Mouse (Mus musculus): Measurements from ENCODE around the gene Rbm47. TPM values are rescaled to one million over a fixed set of nuclear protein-coding genes. Genes with fewer than 3 reads are reported as not detected.

Gene Rbm47
- polyA plus RNA-seq, 1 experiment from 2014 or later = 41.5 TPM

DNA sequence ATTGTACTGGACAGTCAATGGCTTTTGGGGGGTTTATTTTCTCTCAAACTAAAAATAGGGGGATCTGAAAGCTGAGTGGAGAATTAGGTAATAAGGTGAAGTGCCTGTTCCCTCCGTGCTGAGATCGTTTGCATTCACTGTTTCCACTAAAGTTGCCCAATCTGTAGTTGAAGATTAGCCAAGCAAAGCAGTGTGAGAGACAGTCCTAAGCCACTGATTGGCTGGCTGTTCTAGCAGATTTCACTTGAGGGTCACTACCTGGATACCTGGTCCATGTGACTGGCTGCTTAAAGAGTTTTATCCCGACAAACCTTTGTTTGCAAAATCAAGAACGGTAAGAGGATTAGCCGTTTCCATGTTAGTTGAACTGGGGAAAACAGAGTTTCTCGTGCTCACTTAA is 58.7 kb downstream of the Rbm47 start:
- no peak overlapping the region for H3K4me3 ChIP-seq (ENCODE audit: low read depth, low read length)
- H3K4me1 ChIP-seq (ENCODE audit: insufficient read depth, low read depth, low read length) = peaks cover 3% of the 10 kb centered on the region; the same call in 1 of the 2 replicates
- DNase-seq (ENCODE audit: low spot score) = peak; percentile 91
- ATAC-seq = peak; percentile 94
- no peaks in the 10 kb centered on the region for H3K36me3 ChIP-seq (ENCODE audit: insufficient read depth, low read length)
- 0 out of 2 replicates have a peak overlapping the region, but pooled peaks have one; percentile 17 for H3K4me2 ChIP-seq (replicated peaks; ENCODE audit: low read depth, low read length)
- peak; percentile 84 for TF ChIP-seq EP300 (IDR thresholded peaks at IDR 0.05)
- no peak for TF ChIP-seq CTCF (IDR thresholded peaks at IDR 0.05)
- H3K27me3 ChIP-seq (replicated peaks; ENCODE audit: insufficient read depth, low read length) = no peaks in the 10 kb centered on the region
- 45% methylated on average over 6 of the region's 6 CpGs for WGBS
- no peaks in the 10 kb centered on the region for H3K9me3 ChIP-seq (ENCODE audit: low read length)
- no peak overlapping the region for H3K9ac ChIP-seq (replicated peaks; ENCODE audit: low read depth)
- peak overlapping the region; percentile 85 for H3K27ac ChIP-seq (ENCODE audit: low read length)

- peak overlapping the region; percentile 70 for H3K27ac ChIP-seq (ENCODE audit: low read length)
- ATAC-seq = peak; percentile 66
- no peaks in the 10 kb centered on the region for H3K36me3 ChIP-seq (ENCODE audit: insufficient read depth, low read length)
- WGBS = 38% methylated on average over 8 of the region's 8 CpGs
- H3K4me1 ChIP-seq (ENCODE audit: insufficient read depth, low read depth, low read length) = peaks cover 3% of the 10 kb centered on the region; the same call in 1 of the 2 replicates
- peak; percentile 79 for DNase-seq (ENCODE audit: low spot score)
- no peak overlapping the region for H3K4me2 ChIP-seq (replicated peaks; ENCODE audit: low read depth, low read length)
- no peak overlapping the region for H3K9ac ChIP-seq (replicated peaks; ENCODE audit: low read depth)
- H3K27me3 ChIP-seq (replicated peaks; ENCODE audit: insufficient read depth, low read length) = no peaks in the 10 kb centered on the region
- TF ChIP-seq EP300 (IDR thresholded peaks at IDR 0.05) (no peak), CTCF (IDR thresholded peaks at IDR 0.05) (no peak)
- H3K4me3 ChIP-seq (ENCODE audit: low read depth, low read length) = no peak overlapping the region
- no peaks in the 10 kb centered on the region for H3K9me3 ChIP-seq (ENCODE audit: low read length)
Measured at GRCm38 (mm10) chr5:66112059-66112458, 60.9 kb downstream of the Rbm47 start.

DNA sequence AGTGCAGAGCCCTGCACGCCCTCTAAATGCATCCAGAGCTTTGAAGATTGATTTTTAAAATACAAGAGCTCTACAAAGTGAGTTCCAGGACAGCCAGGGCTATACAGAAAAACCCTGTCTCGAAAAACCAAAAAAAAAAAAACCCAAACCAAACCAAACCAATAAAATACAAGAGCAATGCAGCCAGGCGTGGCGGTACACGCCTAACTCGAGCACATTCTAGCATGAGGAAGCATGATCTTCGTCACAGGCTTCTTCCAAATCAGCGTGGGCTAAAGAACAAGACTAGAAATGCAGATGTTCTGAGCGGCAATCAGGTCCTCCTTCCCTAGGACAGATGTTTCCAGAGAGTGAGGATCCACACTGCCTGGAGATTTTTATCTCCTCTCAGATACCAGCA is 66.5 kb downstream of the Rbm47 start:
- H3K9me3 ChIP-seq (ENCODE audit: low read length) = no peaks in the 10 kb centered on the region
- H3K27ac ChIP-seq (ENCODE audit: low read length) = peak overlapping the region; percentile 77
- WGBS = 53% methylated on average over 9 of the region's 9 CpGs
- H3K27me3 ChIP-seq (replicated peaks; ENCODE audit: insufficient read depth, low read length) = no peaks in the 10 kb centered on the region
- H3K36me3 ChIP-seq (ENCODE audit: insufficient read depth, low read length) = no peaks in the 10 kb centered on the region
- no peak overlapping the region for H3K9ac ChIP-seq (replicated peaks; ENCODE audit: low read depth)
- DNase-seq (ENCODE audit: low spot score) (no peak), ATAC-seq (no peak)
- no peak overlapping the region for H3K4me2 ChIP-seq (replicated peaks; ENCODE audit: low read depth, low read length)
- no peaks in the 10 kb centered on the region; the same call in 1 of the 2 replicates for H3K4me1 ChIP-seq (ENCODE audit: insufficient read depth, low read depth, low read length)
- no peak for TF ChIP-seq CTCF (IDR thresholded peaks at IDR 0.05)
- no peak for TF ChIP-seq EP300 (IDR thresholded peaks at IDR 0.05)
- no peak overlapping the region for H3K4me3 ChIP-seq (ENCODE audit: low read depth, low read length)

GRCm38 (mm10) chr5:66105946-66106345 is 67.0 kb downstream of the Rbm47 start:
- peak; percentile 84 for ATAC-seq
- H3K4me1 ChIP-seq (ENCODE audit: insufficient read depth, low read depth, low read length) = no peaks in the 10 kb centered on the region
- peak; percentile 91 for TF ChIP-seq EP300 (IDR thresholded peaks at IDR 0.05)
- no peak for TF ChIP-seq CTCF (IDR thresholded peaks at IDR 0.05)
- peak overlapping the region; percentile 77 for H3K27ac ChIP-seq (ENCODE audit: low read length)
- no peaks in the 10 kb centered on the region for H3K36me3 ChIP-seq (ENCODE audit: insufficient read depth, low read length)
- no peaks in the 10 kb centered on the region for H3K9me3 ChIP-seq (ENCODE audit: low read length)
- no peak overlapping the region for H3K4me3 ChIP-seq (ENCODE audit: low read depth, low read length)
- H3K4me2 ChIP-seq (replicated peaks; ENCODE audit: low read depth, low read length) = no peak overlapping the region
- peak; percentile 94 for DNase-seq (ENCODE audit: low spot score)
- WGBS = 40% methylated on average over 7 of the region's 7 CpGs
- no peak overlapping the region for H3K9ac ChIP-seq (replicated peaks; ENCODE audit: low read depth)
- no peaks in the 10 kb centered on the region for H3K27me3 ChIP-seq (replicated peaks; ENCODE audit: insufficient read depth, low read length)

DNA sequence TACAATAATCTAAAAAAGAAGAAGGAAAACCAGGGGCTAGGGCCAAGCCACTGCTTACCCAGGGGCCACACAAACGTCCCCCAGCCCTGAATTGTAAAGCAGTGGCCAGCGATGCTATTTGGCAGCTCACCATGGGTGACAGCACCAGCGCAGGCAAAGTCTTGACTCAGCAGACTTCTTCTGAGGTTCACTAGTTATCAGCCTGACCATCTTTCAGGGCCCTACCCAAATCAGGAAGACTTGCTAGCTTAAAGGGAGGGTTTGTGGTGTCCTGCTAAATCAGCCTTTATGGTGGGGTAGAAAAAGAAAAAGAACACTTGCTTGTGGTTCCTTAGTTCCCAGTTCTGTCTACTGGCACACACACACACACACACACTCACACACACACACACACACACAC is 67.6 kb downstream of the Rbm47 start:
- WGBS = 69% methylated on average over 3 of the region's 3 CpGs
- Histone ChIP-seq H3K4me3 (ENCODE audit: low read depth, low read length) (no peak overlapping the region), H3K27me3 (replicated peaks; ENCODE audit: insufficient read depth, low read length) (no peaks in the 10 kb centered on the region), H3K9me3 (ENCODE audit: low read length) (no peaks in the 10 kb centered on the region), H3K4me2 (replicated peaks; ENCODE audit: low read depth, low read length) (no peak overlapping the region), H3K27ac (ENCODE audit: low read length) (peak overlapping the region; percentile 77; the same call in 1 of the 2 replicates), H3K9ac (replicated peaks; ENCODE audit: low read depth) (no peak overlapping the region), H3K36me3 (ENCODE audit: insufficient read depth, low read length) (no peaks in the 10 kb centered on the region), H3K4me1 (ENCODE audit: insufficient read depth, low read depth, low read length) (no peaks in the 10 kb centered on the region)
- no peak for DNase-seq (ENCODE audit: low spot score)
- TF ChIP-seq EP300 (IDR thresholded peaks at IDR 0.05) (no peak), CTCF (IDR thresholded peaks at IDR 0.05) (no peak)
- ATAC-seq = no peak

DNA sequence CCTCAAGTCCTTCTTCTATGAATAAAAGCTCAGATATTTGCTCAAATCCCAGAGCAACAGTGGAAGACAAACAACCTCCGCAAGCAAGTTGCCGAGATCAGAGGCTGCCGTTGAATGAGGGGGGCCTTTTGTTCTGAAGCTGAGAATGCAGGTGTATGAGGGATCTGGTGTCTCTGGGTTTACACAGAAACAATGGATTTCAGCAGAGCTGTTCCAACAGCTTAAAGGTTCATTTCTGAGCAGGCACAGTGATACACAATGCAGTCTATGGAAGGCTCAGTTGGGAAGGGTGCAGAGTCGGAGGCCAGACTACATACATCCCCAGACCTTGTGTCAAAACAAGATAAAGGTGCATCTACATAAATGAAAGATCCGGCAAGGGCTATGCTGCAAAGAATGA is 69.5 kb downstream of the Rbm47 start:
- Histone ChIP-seq H3K9ac (replicated peaks; ENCODE audit: low read depth) (no peak overlapping the region), H3K4me1 (ENCODE audit: insufficient read depth, low read depth, low read length) (no peaks in the 10 kb centered on the region), H3K36me3 (ENCODE audit: insufficient read depth, low read length) (no peaks in the 10 kb centered on the region), H3K27ac (ENCODE audit: low read length) (no peak overlapping the region), H3K4me3 (ENCODE audit: low read depth, low read length) (no peak overlapping the region), H3K9me3 (ENCODE audit: low read length) (no peaks in the 10 kb centered on the region), H3K4me2 (replicated peaks; ENCODE audit: low read depth, low read length) (no peak overlapping the region), H3K27me3 (replicated peaks; ENCODE audit: insufficient read depth, low read length) (no peaks in the 10 kb centered on the region)
- 49% methylated on average over 5 of the region's 5 CpGs for WGBS
- DNase-seq (ENCODE audit: low spot score) (no peak), ATAC-seq (no peak)
- no peak for TF ChIP-seq CTCF (IDR thresholded peaks at IDR 0.05)
- no peak for TF ChIP-seq EP300 (IDR thresholded peaks at IDR 0.05)

GRCm38 (mm10) chr5:66102821-66103220 is 70.1 kb downstream of the Rbm47 start:
- Histone ChIP-seq H3K4me3 (ENCODE audit: low read depth, low read length) (no peak overlapping the region), H3K4me1 (ENCODE audit: insufficient read depth, low read depth, low read length) (no peaks in the 10 kb centered on the region), H3K4me2 (replicated peaks; ENCODE audit: low read depth, low read length) (no peak overlapping the region), H3K27ac (ENCODE audit: low read length) (no peak overlapping the region), H3K27me3 (replicated peaks; ENCODE audit: insufficient read depth, low read length) (no peaks in the 10 kb centered on the region), H3K36me3 (ENCODE audit: insufficient read depth, low read length) (no peaks in the 10 kb centered on the region), H3K9ac (replicated peaks; ENCODE audit: low read depth) (no peak overlapping the region), H3K9me3 (ENCODE audit: low read length) (no peaks in the 10 kb centered on the region)
- 81% methylated on average over 3 of the region's 3 CpGs for WGBS
- DNase-seq (ENCODE audit: low spot score) (no peak), ATAC-seq (no peak)
- TF ChIP-seq EP300 (IDR thresholded peaks at IDR 0.05) (no peak), CTCF (IDR thresholded peaks at IDR 0.05) (no peak)

All from lung, postnatal 0 days (tissue).